Mouse (Mus musculus) liver, embryonic 13.5 days (tissue): ENCODE measurements around the gene Lrrc8c. TPM values are rescaled to one million over a fixed set of nuclear protein-coding genes. Genes with fewer than 3 reads are reported as not detected.

Source experiments
- ATAC-seq: fragments of 200-750 bp; cut with Nextera tagmentation; 2 replicates; pipeline ENCODE4 v1.8.0; 2017; ENCODE audit warnings: low read depth, mild to moderate bottlenecking, moderate number of reproducible peaks, moderate library complexity
- DNase-seq: peaks from one replicate; pipeline ENCODE4 v3.0.0; 2022
- H3K27ac ChIP-seq: fragments of 300-500 bp; sonication (generic); 2 replicates; pipeline ENCODE4 v1.5.1; 2015; ENCODE audit warnings: moderate library complexity, mild to moderate bottlenecking, inconsistent platforms
- H3K27me3 ChIP-seq: fragments of 300-500 bp; sonication (generic); 2 replicates; pipeline ENCODE4 v1.6.1; 2015; ENCODE audit warnings: mild to moderate bottlenecking, inconsistent platforms
- H3K36me3 ChIP-seq: fragments of 300-500 bp; sonication (generic); 2 replicates; pipeline ENCODE4 v1.6.1; 2015; ENCODE audit warnings: mild to moderate bottlenecking, inconsistent platforms
- H3K4me1 ChIP-seq: fragments of 300-500 bp; sonication (generic); replicated peaks from 2 replicates; pipeline ENCODE4 v1.6.1; 2015; ENCODE audit warnings: inconsistent platforms
- H3K4me2 ChIP-seq: fragments of 300-500 bp; sonication (generic); 2 replicates; pipeline ENCODE4 v1.6.1; 2015; ENCODE audit warnings: inconsistent platforms, mild to moderate bottlenecking, moderate library complexity
- H3K4me3 ChIP-seq: fragments of 300-500 bp; sonication (generic); replicated peaks from 2 replicates; pipeline ENCODE4 v1.5.1; 2015; ENCODE audit warnings: mild to moderate bottlenecking, inconsistent platforms
- H3K9ac ChIP-seq: fragments of 300-500 bp; sonication (generic); 2 replicates; pipeline ENCODE4 v1.6.1; 2015; ENCODE audit warnings: mild to moderate bottlenecking, inconsistent platforms
- H3K9me3 ChIP-seq: fragments of 300-500 bp; sonication (generic); replicated peaks from 2 replicates; pipeline ENCODE4 v1.6.1; 2016; ENCODE audit warnings: inconsistent platforms
- WGBS: fragments of 180-500 bp; shearing (Covaris S2); methylation state at CpG from one replicate; pipeline ENCODE4 v1.1.7; 2015; ENCODE audit not compliant: insufficient replicate concordance; 5-methylcytosine and 5-hydroxymethylcytosine counted together
- polyA plus RNA-seq: library from polyadenylated mRNA; unstranded; fragments of >200 nt; fragmentation: Nextera tagmentation; extraction: Ambion mirVana; gene quantifications from 2 replicates; pipeline ENCODE4 v1.2.1, GENCODE M21; 2015

Lrrc8c gene
- polyA plus RNA-seq, 1 experiment from 2014 or later, result 17.5 TPM

DNA sequence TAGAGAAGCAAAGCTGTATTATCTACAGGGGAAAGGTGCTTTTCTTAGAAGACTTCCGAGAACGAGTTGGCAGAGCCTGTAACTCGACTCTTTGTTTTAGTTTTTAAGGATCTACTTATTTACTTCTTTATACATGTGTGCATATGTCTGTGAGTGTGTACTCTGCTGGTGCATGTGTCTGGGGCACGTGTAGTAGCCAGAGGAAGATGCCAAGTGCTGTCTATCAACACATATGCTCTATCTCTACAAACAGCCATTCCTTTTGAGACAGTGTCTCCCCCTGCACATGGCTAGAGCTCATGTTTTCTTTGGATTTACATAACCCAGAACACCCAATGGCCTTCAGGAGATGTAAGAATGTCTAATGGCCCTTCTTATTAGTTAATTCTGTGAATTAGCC, 6.9 kb upstream of the Lrrc8c start:
- Histone ChIP-seq H3K9ac (no peak overlapping the region), H3K4me1 (no peaks in the 10 kb centered on the region), H3K27ac (no peak overlapping the region), H3K4me2 (no peak overlapping the region), H3K9me3 (no peaks in the 10 kb centered on the region), H3K36me3 (no peaks in the 10 kb centered on the region), H3K4me3 (no peak overlapping the region), H3K27me3 (no peaks in the 10 kb centered on the region)
- DNase-seq (no peak), ATAC-seq (no peak)
- WGBS, result 51% methylated on average over 4 of the region's 4 CpGs

DNA sequence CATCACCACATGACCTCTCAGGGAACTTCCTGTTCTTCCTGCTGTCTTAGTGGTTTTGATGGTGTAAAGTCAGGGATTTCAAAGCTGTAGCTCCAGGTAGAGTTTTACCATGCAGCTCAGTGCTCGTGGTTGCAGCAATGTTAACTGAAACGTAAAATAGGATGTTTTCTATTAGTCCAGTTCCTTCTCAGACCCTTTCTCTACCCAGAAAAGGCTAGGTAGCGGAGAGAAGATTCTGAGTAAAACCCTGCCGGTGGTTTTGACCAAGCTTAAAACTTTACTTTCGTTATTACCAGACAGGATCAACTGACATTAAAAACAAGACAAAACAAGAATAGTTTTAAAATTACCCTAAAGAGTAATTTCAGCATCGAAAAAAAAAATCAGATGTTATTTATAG, 3.7 kb upstream of the Lrrc8c start:
- H3K4me1 ChIP-seq, result peaks cover 20% of the 10 kb centered on the region
- H3K27me3 ChIP-seq, result no peaks in the 10 kb centered on the region
- H3K27ac ChIP-seq, result no peak overlapping the region
- H3K9ac ChIP-seq, result no peak overlapping the region
- no peaks in the 10 kb centered on the region for H3K36me3 ChIP-seq
- H3K4me3 ChIP-seq, result no peak overlapping the region
- H3K9me3 ChIP-seq, result no peaks in the 10 kb centered on the region
- no peak overlapping the region for H3K4me2 ChIP-seq
- ATAC-seq, result no peak
- 53% methylated on average over 6 of the region's 6 CpGs for WGBS
- no peak for DNase-seq

DNA sequence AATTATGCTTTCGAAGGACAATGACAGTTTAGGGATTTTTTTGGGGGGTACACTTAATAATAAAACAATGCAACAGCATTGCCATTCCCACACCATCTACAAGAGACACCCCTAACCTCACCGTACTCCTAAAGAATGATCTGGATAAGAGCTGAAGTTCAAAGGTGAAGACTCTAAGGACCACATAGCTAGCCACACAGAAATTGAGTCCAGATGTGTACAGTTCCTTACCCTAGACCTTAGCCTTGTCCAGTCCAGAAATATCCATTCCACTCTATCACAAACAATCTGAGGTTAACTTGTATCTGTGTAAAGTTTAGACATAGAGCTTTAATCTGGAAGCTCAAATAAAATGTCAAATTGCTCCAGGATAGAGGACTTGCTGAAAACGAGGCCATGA, 2.9 kb upstream of the Lrrc8c start:
- Histone ChIP-seq H3K27me3 (no peaks in the 10 kb centered on the region), H3K36me3 (no peaks in the 10 kb centered on the region), H3K9ac (no peak overlapping the region), H3K4me1 (peaks cover 28% of the 10 kb centered on the region), H3K4me2 (no peak overlapping the region), H3K4me3 (no peak overlapping the region), H3K27ac (no peak overlapping the region), H3K9me3 (no peaks in the 10 kb centered on the region)
- DNase-seq, result no peak
- ATAC-seq, result no peak
- WGBS, result 68% methylated on average over 3 of the region's 3 CpGs

DNA sequence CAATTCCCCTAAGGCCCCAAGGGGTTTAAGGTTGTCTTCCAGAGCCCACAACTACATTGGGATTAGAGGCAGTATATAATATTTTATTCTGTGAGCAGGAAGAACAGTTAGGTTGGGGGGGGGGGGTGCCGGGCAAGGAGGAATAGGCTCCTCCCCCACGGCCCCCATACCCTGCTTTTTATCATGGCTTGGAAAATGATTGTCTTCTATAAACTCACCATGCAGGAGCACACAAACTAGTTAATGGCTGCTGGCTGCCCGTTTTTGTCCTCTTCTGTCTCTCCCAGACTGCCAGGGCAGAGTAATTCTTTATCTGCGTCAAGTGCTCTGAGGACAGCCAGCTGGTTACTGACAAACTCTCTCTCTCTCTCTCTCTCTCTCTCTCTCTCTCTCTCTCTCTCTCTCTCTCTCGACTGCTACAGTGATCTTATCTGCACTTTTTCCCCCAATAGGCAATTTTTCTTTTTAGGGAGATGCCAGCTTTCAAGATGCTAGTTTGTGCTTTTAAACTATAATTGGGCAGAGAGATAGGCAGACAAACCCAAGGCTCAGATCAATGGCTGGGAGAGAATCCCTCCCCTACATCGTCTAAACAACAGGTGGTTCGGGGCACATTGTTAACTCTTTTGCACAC, 1.1 kb upstream of the Lrrc8c start:
- peak overlapping the region; percentile 86 for H3K4me3 ChIP-seq
- no peak for DNase-seq
- H3K36me3 ChIP-seq, result 0 out of 2 replicates have a peak, but pooled peaks cover 3% of the 10 kb centered on the region
- peak overlapping the region; percentile 89 for H3K27ac ChIP-seq
- H3K27me3 ChIP-seq, result no peaks in the 10 kb centered on the region
- H3K9ac ChIP-seq, result peak overlapping the region; percentile 96
- H3K9me3 ChIP-seq, result no peaks in the 10 kb centered on the region
- H3K4me1 ChIP-seq, result peaks cover 45% of the 10 kb centered on the region
- 0 out of 2 replicates have a peak, but pooled peaks have one; percentile 0 for ATAC-seq
- H3K4me2 ChIP-seq, result peak overlapping the region; percentile 91
- WGBS, result 14% methylated on average over 7 of the region's 7 CpGs

DNA sequence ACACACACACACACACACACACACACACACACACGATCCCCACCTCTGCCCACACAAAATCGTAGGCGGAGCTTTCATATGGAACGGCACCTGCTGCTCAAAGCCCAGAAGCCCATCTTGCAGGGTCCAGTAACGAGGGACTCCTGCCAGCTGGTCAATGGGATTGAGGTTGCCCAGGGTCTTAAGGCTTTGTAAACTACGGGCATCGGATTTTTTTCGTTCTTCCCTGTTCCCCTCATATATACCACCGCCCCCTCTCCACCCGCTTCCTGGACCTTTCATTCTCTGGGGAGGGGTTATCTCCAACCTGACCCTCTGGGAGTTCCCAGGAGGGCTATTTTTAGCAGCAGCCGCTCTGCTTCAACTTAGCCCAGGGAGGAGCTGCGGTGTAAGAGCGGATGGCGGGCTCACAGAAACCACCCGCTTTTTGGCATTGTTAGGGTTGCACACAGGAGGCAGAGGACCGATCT, 527 bp upstream of the Lrrc8c start:
- Histone ChIP-seq H3K4me1 (peaks cover 50% of the 10 kb centered on the region), H3K9ac (peak overlapping the region; percentile 96), H3K27ac (peak overlapping the region; percentile 89), H3K36me3 (0 out of 2 replicates have a peak, but pooled peaks cover 3% of the 10 kb centered on the region), H3K9me3 (no peaks in the 10 kb centered on the region), H3K27me3 (no peaks in the 10 kb centered on the region), H3K4me3 (peak overlapping the region; percentile 86), H3K4me2 (peak overlapping the region; percentile 91)
- 1% methylated on average over 16 of the region's 16 CpGs for WGBS
- peak; percentile 39 for ATAC-seq
- no peak for DNase-seq

DNA sequence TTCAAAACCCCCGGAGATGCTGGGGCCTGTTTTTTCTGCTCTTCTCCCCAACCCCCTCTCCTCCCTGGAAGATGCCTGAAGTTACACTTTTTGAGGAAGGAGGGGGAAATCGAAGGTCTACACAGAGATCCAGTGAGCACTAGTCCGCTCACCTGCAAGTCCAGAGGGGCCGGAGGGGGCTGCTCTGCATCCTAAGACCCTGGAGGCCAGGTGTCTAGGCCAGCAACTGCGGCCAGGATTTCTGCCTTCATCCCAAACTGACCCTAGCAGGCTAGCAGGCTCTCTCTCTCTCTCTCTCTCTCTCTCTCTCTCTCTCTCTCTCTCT, 750 bp downstream of the Lrrc8c start:
- H3K9me3 ChIP-seq, result no peaks in the 10 kb centered on the region
- H3K9ac ChIP-seq, result peak overlapping the region; percentile 96
- peaks cover 63% of the 10 kb centered on the region for H3K4me1 ChIP-seq
- DNase-seq, result no peak
- no peaks in the 10 kb centered on the region for H3K27me3 ChIP-seq
- no peak for ATAC-seq
- peak overlapping the region; percentile 89 for H3K27ac ChIP-seq
- peaks cover 12% of the 10 kb centered on the region for H3K36me3 ChIP-seq
- WGBS, result 11% methylated on average over 5 of the region's 5 CpGs
- H3K4me2 ChIP-seq, result peak overlapping the region; percentile 91
- peak overlapping the region; percentile 86 for H3K4me3 ChIP-seq

DNA sequence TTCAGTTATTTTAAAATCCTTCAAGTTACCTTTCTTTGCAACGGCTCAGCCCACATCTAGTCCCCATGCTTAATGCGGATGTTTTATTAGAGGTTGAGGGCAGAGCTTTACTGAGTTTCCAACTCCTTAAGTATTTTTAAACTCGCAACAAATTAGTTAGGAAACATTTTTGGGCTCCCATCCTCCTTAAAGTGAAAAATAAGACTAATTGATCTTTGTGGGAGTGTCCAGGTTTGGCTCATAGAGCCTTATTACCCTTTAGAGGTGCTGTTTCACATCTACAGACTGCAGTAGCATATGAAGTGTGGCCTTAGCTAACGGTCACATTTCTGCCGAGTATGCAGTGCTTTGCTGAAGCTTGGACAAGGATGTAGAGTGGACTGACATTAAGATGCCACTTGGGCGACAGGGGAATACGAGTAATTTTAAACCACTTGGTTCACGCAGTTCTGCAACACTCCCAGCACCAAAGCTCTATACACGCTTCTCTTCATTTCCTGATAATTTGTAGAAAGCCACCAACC, 1.3 kb downstream of the Lrrc8c start:
- H3K4me1 ChIP-seq, result peaks cover 69% of the 10 kb centered on the region
- peak overlapping the region; percentile 86 for H3K4me3 ChIP-seq
- peak overlapping the region; percentile 96 for H3K9ac ChIP-seq
- 33% methylated on average over 9 of the region's 9 CpGs for WGBS
- ATAC-seq, result no peak
- no peaks in the 10 kb centered on the region for H3K27me3 ChIP-seq
- no peak for DNase-seq
- peak overlapping the region; percentile 91 for H3K4me2 ChIP-seq
- H3K27ac ChIP-seq, result peak overlapping the region; percentile 89
- H3K9me3 ChIP-seq, result no peaks in the 10 kb centered on the region
- peaks cover 17% of the 10 kb centered on the region for H3K36me3 ChIP-seq

DNA sequence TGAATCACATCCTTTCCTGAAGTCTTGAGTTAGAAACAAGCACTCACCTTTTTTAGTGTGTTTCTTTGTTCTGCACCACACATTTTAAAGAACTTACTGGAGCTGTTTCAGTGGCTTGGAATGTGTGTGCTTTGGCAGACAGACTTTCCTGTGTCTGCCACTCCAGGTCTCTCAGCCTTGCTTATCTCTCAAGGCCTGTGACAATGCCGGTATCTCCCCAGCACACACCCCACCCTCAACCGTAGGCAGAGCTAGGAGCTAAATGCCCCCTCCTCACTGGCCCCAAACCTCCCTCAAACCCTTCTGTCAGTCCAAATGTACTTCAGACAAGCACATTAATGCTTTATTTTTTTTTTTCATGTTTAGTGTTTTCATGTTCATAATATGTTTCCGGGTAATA, 4.3 kb downstream of the Lrrc8c start:
- peak overlapping the region; percentile 91 for H3K4me2 ChIP-seq
- 12% methylated on average over 3 of the region's 3 CpGs for WGBS
- DNase-seq (peak; percentile 74), ATAC-seq (peak; percentile 63)
- peaks cover 22% of the 10 kb centered on the region for H3K36me3 ChIP-seq
- H3K4me3 ChIP-seq, result peak overlapping the region; percentile 28
- H3K9me3 ChIP-seq, result no peaks in the 10 kb centered on the region
- H3K9ac ChIP-seq, result peak overlapping the region; percentile 57
- peaks cover 90% of the 10 kb centered on the region for H3K4me1 ChIP-seq
- no peaks in the 10 kb centered on the region for H3K27me3 ChIP-seq
- H3K27ac ChIP-seq, result peak overlapping the region; percentile 86

DNA sequence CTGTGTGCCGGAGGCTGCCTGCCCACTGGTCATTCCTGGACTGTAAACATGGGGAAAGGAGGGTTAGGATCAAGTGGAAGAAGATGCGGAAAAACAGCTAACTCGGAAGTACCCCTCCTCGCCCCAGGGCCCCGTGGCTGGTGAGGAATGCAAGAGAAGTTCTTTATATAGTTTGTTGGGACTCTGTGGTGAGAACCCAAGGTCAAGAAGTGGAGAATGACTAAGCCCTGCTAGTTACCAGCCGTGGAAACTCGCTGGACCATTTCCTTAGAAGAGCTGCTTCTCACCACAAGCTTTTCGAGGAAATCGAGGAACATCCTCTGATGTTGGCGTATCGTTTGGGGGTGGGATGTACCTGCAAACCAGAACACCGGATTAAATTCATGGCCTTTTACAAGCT, 5.8 kb downstream of the Lrrc8c start:
- WGBS, result 63% methylated on average over 12 of the region's 12 CpGs
- Histone ChIP-seq H3K36me3 (peaks cover 24% of the 10 kb centered on the region), H3K27me3 (no peaks in the 10 kb centered on the region), H3K4me3 (no peak overlapping the region), H3K4me2 (no peak overlapping the region; the same call in 1 of the 2 replicates), H3K9ac (peak overlapping the region; percentile 44; the same call in 1 of the 2 replicates), H3K27ac (peak overlapping the region; percentile 86), H3K4me1 (peaks cover 93% of the 10 kb centered on the region), H3K9me3 (no peaks in the 10 kb centered on the region)
- no peak for ATAC-seq
- no peak for DNase-seq

DNA sequence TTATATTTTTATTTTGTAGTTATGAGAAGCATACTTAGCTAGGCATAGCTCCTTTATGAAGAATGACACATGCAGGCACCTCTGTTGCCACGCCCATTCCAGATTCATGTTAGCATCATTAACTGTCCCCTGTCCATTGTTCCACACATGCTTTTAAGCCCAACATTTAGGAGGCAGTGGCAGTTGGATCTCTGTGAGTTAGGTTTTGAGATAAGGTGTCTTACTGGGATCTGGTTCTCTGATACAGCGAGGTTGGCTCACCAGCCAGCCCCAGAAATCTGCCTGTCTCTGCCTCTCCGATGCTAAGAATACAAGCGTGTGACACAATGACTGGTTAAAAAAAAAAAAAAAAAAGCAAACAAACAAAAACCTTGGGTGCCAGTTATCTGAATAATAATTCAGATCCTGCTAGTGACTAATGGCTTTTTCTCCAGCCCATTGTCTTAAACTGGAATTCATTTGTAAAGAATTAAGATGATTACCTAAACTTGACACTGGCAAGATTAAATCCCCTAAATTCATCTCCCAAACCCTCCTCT, 7.0 kb downstream of the Lrrc8c start:
- H3K4me1 ChIP-seq, result peaks cover 87% of the 10 kb centered on the region
- peak overlapping the region; percentile 86 for H3K27ac ChIP-seq
- H3K9me3 ChIP-seq, result no peaks in the 10 kb centered on the region
- peaks cover 26% of the 10 kb centered on the region for H3K36me3 ChIP-seq
- ATAC-seq (peak; percentile 23), DNase-seq (peak; percentile 46)
- 22% methylated on average over 4 of the region's 4 CpGs for WGBS
- no peaks in the 10 kb centered on the region for H3K27me3 ChIP-seq
- no peak overlapping the region for H3K9ac ChIP-seq
- H3K4me3 ChIP-seq, result no peak overlapping the region
- 0 out of 2 replicates have a peak overlapping the region, but pooled peaks have one; percentile 55 for H3K4me2 ChIP-seq

DNA sequence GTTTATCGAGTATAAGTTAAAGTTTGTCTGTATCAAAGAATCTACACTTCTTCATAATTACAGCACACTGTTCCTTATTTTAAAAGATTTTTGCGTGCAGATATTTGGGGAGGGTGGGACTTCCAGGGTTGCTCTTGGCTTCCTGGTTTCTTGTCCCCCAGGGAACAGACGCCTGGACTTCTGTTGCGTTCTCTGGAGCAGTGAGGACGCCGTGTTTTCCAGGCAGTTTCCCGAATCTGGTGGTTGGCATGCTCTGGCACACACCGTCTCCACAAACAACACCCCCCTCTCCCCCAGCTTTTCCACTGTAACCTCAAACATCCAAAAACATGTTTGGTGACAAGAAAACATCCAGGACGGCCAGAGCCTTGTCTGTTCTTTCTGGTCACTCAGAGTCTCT, 7.6 kb downstream of the Lrrc8c start:
- 81% methylated on average over 9 of the region's 9 CpGs for WGBS
- H3K4me1 ChIP-seq, result peaks cover 86% of the 10 kb centered on the region

More for the DNA sequence above, 7.6 kb downstream of the Lrrc8c start:
- peak overlapping the region; percentile 55; the same call in 1 of the 2 replicates for H3K4me2 ChIP-seq
- no peak for ATAC-seq
- H3K36me3 ChIP-seq, result peaks cover 32% of the 10 kb centered on the region
- no peaks in the 10 kb centered on the region for H3K27me3 ChIP-seq
- H3K9ac ChIP-seq, result no peak overlapping the region
- H3K27ac ChIP-seq, result peak overlapping the region; percentile 84
- H3K4me3 ChIP-seq, result no peak overlapping the region
- DNase-seq, result no peak
- no peaks in the 10 kb centered on the region for H3K9me3 ChIP-seq
